ENCODE assay signal across 11 mouse cellular contexts in genomic region chr2:173702096-173702866, GRCm38 (mm10). TPM values are rescaled to one million over a fixed set of nuclear protein-coding genes. Genes with fewer than 3 reads are reported as not detected.
DNase-seq lines count a peak whose midpoint lies in the region; ATAC-seq and TF ChIP-seq lines count a peak whose summit lies in the region.
"Had no signal": no experiment of that assay in that cellular context is flagged by ENCODE, and none has a peak within 500 bp of the region (broad histone marks: within the 10 kb centered on the region; RNA-seq: fewer than 3 reads in every experiment).

No protein-coding gene starts in this region.

- no peak for TF ChIP-seq EP300 in heart, adult 2 months (IDR thresholded peaks at IDR 0.05; ENCODE audit: insufficient read depth, low read depth, low read length)
- TF ChIP-seq EP300 in heart, postnatal 0 days (IDR thresholded peaks at IDR 0.05; ENCODE audit: low read depth): no peak

- no peaks in the 10 kb centered on the region for H3K79me2 ChIP-seq in heart, adult 2 months (replicated peaks; ENCODE audit: control insufficient read depth, insufficient read depth, low read length)

- peak overlapping the region; percentile 54; the same call in 1 of the 2 replicates for H3K27ac ChIP-seq in heart, adult 2 months
- H3K27ac ChIP-seq in heart, embryonic 11.5 days (ENCODE audit: low read depth, low read length): no peak overlapping the region; the same call in 1 of the 2 replicates
- peak overlapping the region; percentile 76 for H3K27ac ChIP-seq in heart, postnatal 0 days (ENCODE audit: low read depth)
- H3K27ac ChIP-seq in limb, embryonic 12.5 days: peak overlapping the region; percentile 82
- H3K27ac ChIP-seq in midbrain, embryonic 16.5 days (ENCODE audit: low read length): no peak overlapping the region
- H3K27ac ChIP-seq: embryonic facial prominence, embryonic 13.5 days; liver, embryonic 15.5 days had no signal

- no peak for TF ChIP-seq POLR2A in heart, adult 2 months (IDR thresholded peaks at IDR 0.05; ENCODE audit: insufficient read depth, low read depth, low read length)
- no peak for TF ChIP-seq POLR2A in brain, embryonic 14.5 days (IDR thresholded peaks at IDR 0.05; ENCODE audit: borderline replicate concordance, extremely low read depth, insufficient read depth, insufficient read length, poor library complexity, severe bottlenecking)

- no peak overlapping the region for H3K4me2 ChIP-seq in heart, embryonic 11.5 days
- H3K4me2 ChIP-seq in heart, postnatal 0 days (ENCODE audit: low read depth, low read length): peak overlapping the region; percentile 37; the same call in 1 of the 2 replicates
- peak overlapping the region; percentile 8; the same call in 1 of the 2 replicates for H3K4me2 ChIP-seq in limb, embryonic 12.5 days
- H3K4me2 ChIP-seq in midbrain, embryonic 16.5 days (ENCODE audit: low read length): no peak overlapping the region
- H3K4me2 ChIP-seq: embryonic facial prominence, embryonic 13.5 days; liver, embryonic 15.5 days had no signal

- H3K9ac ChIP-seq in heart, adult 2 months (ENCODE audit: low read depth, low read length): no peak overlapping the region
- no peak overlapping the region for H3K9ac ChIP-seq in heart, embryonic 11.5 days (ENCODE audit: low read depth, low read length)
- H3K9ac ChIP-seq in heart, postnatal 0 days (replicated peaks; ENCODE audit: low read depth, low read length): 0 out of 2 replicates have a peak overlapping the region, but pooled peaks have one; percentile 5
- no peak overlapping the region for H3K9ac ChIP-seq in limb, embryonic 12.5 days (replicated peaks)
- no peak overlapping the region for H3K9ac ChIP-seq in midbrain, embryonic 16.5 days (ENCODE audit: low read depth, low read length)
- H3K9ac ChIP-seq: liver, embryonic 15.5 days had no signal

- H3K4me3 ChIP-seq in heart, adult 2 months: no peak overlapping the region
- no peak overlapping the region for H3K4me3 ChIP-seq in heart, embryonic 11.5 days (ENCODE audit: low read depth, low read length)
- no peak overlapping the region for H3K4me3 ChIP-seq in heart, postnatal 0 days (ENCODE audit: low read depth, low read length)
- H3K4me3 ChIP-seq in limb, embryonic 12.5 days (replicated peaks): no peak overlapping the region
- H3K4me3 ChIP-seq in midbrain, embryonic 16.5 days (ENCODE audit: low read depth, low read length): no peak overlapping the region
- H3K4me3 ChIP-seq: embryonic facial prominence, embryonic 13.5 days; liver, embryonic 15.5 days had no signal

- H3K9me3 ChIP-seq in heart, embryonic 11.5 days (replicated peaks; ENCODE audit: control insufficient read depth, low read length): no peaks in the 10 kb centered on the region
- no peaks in the 10 kb centered on the region for H3K9me3 ChIP-seq in heart, postnatal 0 days (replicated peaks; ENCODE audit: control insufficient read depth, low read length)
- H3K9me3 ChIP-seq in limb, embryonic 12.5 days: no peaks in the 10 kb centered on the region
- no peaks in the 10 kb centered on the region for H3K9me3 ChIP-seq in midbrain, embryonic 16.5 days (replicated peaks; ENCODE audit: control insufficient read depth, low read length, poor library complexity, severe bottlenecking)
- H3K9me3 ChIP-seq: embryonic facial prominence, embryonic 13.5 days; liver, embryonic 15.5 days had no signal

- H3K36me3 ChIP-seq in heart, adult 2 months (ENCODE audit: control insufficient read depth, insufficient read depth, low read length): peaks cover 2% of the 10 kb centered on the region
- peaks cover 21% of the 10 kb centered on the region for H3K36me3 ChIP-seq in heart, embryonic 11.5 days (ENCODE audit: control insufficient read depth, insufficient read depth, low read length)
- H3K36me3 ChIP-seq in heart, postnatal 0 days (replicated peaks; ENCODE audit: control insufficient read depth, insufficient read depth, low read length): peaks cover 69% of the 10 kb centered on the region
- H3K36me3 ChIP-seq in limb, embryonic 12.5 days: peaks cover 62% of the 10 kb centered on the region
- H3K36me3 ChIP-seq in midbrain, embryonic 16.5 days (ENCODE audit: control insufficient read depth, insufficient read depth, low read length): peaks cover 9% of the 10 kb centered on the region; the same call in 1 of the 2 replicates

- WGBS in heart, adult 2 months: 35% methylated on average over 16 of the region's 16 CpGs
- WGBS in heart, embryonic 11.5 days (ENCODE audit: insufficient replicate concordance): 67% methylated on average over 16 of the region's 16 CpGs
- WGBS in heart, postnatal 0 days: 33% methylated on average over 16 of the region's 16 CpGs
- WGBS in limb, embryonic 12.5 days: 29% methylated on average over 16 of the region's 16 CpGs
- WGBS in midbrain, embryonic 16.5 days: 77% methylated on average over 16 of the region's 16 CpGs

- intact Hi-C loops in heart, adult 2 months (cut with DNase I): no loop called here

- peaks cover 9% of the 10 kb centered on the region for H3K4me1 ChIP-seq in heart, adult 2 months (ENCODE audit: control insufficient read depth, insufficient read depth, low read length)
- H3K4me1 ChIP-seq in heart, embryonic 11.5 days (ENCODE audit: control insufficient read depth, insufficient read depth, low read length): peaks cover 7% of the 10 kb centered on the region
- H3K4me1 ChIP-seq in heart, postnatal 0 days (ENCODE audit: control insufficient read depth, insufficient read depth): peaks cover 22% of the 10 kb centered on the region; the same call in 1 of the 2 replicates
- peaks cover 26% of the 10 kb centered on the region for H3K4me1 ChIP-seq in limb, embryonic 12.5 days (replicated peaks)
- H3K4me1 ChIP-seq in midbrain, embryonic 16.5 days (ENCODE audit: control insufficient read depth, insufficient read depth, low read length): 0 out of 2 replicates have a peak, but pooled peaks cover 2% of the 10 kb centered on the region
- H3K4me1 ChIP-seq: embryonic facial prominence, embryonic 13.5 days; liver, embryonic 15.5 days had no signal

- TF ChIP-seq CTCF in heart, adult 2 months (IDR thresholded peaks at IDR 0.05): no peak
- no peak for TF ChIP-seq CTCF in brain, embryonic 14.5 days (IDR thresholded peaks at IDR 0.05; ENCODE audit: borderline replicate concordance, extremely low read depth, insufficient read depth, insufficient read length)
- no peak for TF ChIP-seq CTCF in heart, postnatal 0 days (IDR thresholded peaks at IDR 0.05; ENCODE audit: low read depth)

- no peak for ATAC-seq in heart, embryonic 11.5 days (replicated peaks; ENCODE audit: insufficient number of reproducible peaks, low FRiP score, low TSS enrichment)
- peak; percentile 36 for ATAC-seq in heart, postnatal 0 days (ENCODE audit: insufficient read depth, low read depth)
- ATAC-seq in limb, embryonic 12.5 days (ENCODE audit: insufficient number of reproducible peaks, insufficient read depth, low FRiP score, low TSS enrichment, low read depth): peak; percentile 70
- ATAC-seq in midbrain, embryonic 16.5 days: no peak

- DNase-seq in heart, adult 2 months: peak; percentile 23 to 30
- DNase-seq in brain, embryonic 14.5 days (ENCODE audit: low read depth): peak; percentile 39
- DNase-seq in heart, postnatal 0 days (ENCODE audit: low spot score): peak; percentile 35
- no peak for DNase-seq in yolk sac, embryonic 10.5 days (ENCODE audit: low spot score)
- no peak for DNase-seq in ovary, adult 18-20 months (ENCODE audit: low spot score)

- no peaks in the 10 kb centered on the region for H3K27me3 ChIP-seq in heart, adult 2 months (ENCODE audit: control insufficient read depth, insufficient read depth, low read length)
- no peaks in the 10 kb centered on the region for H3K27me3 ChIP-seq in heart, embryonic 11.5 days (ENCODE audit: control insufficient read depth, insufficient read depth, low read length)
- no peaks in the 10 kb centered on the region for H3K27me3 ChIP-seq in heart, postnatal 0 days (ENCODE audit: control insufficient read depth, insufficient read depth, low read length)
- no peaks in the 10 kb centered on the region for H3K27me3 ChIP-seq in limb, embryonic 12.5 days
- H3K27me3 ChIP-seq in midbrain, embryonic 16.5 days (ENCODE audit: control insufficient read depth, insufficient read depth, low read depth, low read length): no peaks in the 10 kb centered on the region
- H3K27me3 ChIP-seq: embryonic facial prominence, embryonic 13.5 days; liver, embryonic 15.5 days had no signal

RNA-seq across cellular contexts. Expression of gene 1700010B08Rik, which starts 16.9 kb away (rescaled TPM):
- not detected for total RNA-seq in heart, adult 2 months (2021)
- polyA plus RNA-seq in heart, adult 2 months (2012; rRNA removed): 0.29 TPM in 1 of 2 replicates, not detected in the other
- polyA plus RNA-seq in heart, embryonic 11.5 days (2014; fragmentation: Nextera tagmentation; extraction: Ambion mirVana): not detected in 2 replicates
- polyA plus RNA-seq in brain, embryonic 14.5 days (2012; rRNA removed): not detected in 2 replicates
- total RNA-seq in heart, postnatal 0 days (2014; rRNA removed; ENCODE audit: low replicate concordance): not detected in 2 replicates
- not detected in 2 replicates for polyA plus RNA-seq in heart, postnatal 0 days (2015; fragmentation: Nextera tagmentation; extraction: Ambion mirVana)
- polyA plus RNA-seq in limb, embryonic 12.5 days (2016; fragmentation: Nextera tagmentation; extraction: Ambion mirVana): not detected in 2 replicates
- not detected in 2 replicates for polyA plus RNA-seq in midbrain, embryonic 16.5 days (2015; fragmentation: Nextera tagmentation; extraction: Ambion mirVana)
- total RNA-seq: MEL had no signal
- polyA plus RNA-seq: embryonic facial prominence, embryonic 13.5 days; liver, embryonic 15.5 days had no signal

RNA-seq across cellular contexts. Expression of gene Vapb, which starts 35.0 kb away (rescaled TPM):
- 100 to 1,000 TPM; 113 to 128 TPM for total RNA-seq in heart, adult 2 months (2021)
- polyA plus RNA-seq in heart, adult 2 months (2012; rRNA removed): 13.3 and 22.7 TPM in 2 replicates
- polyA plus RNA-seq in heart, embryonic 11.5 days (2014; fragmentation: Nextera tagmentation; extraction: Ambion mirVana): 7.9 and 11.1 TPM in 2 replicates
- 23.9 and 42.5 TPM in 2 replicates for polyA plus RNA-seq in brain, embryonic 14.5 days (2012; rRNA removed)
- total RNA-seq in heart, postnatal 0 days (2014; rRNA removed; ENCODE audit: low replicate concordance): 25.8 and 26.8 TPM in 2 replicates
- 11.2 and 11.9 TPM in 2 replicates for polyA plus RNA-seq in heart, postnatal 0 days (2015; fragmentation: Nextera tagmentation; extraction: Ambion mirVana)
- 11.0 and 14.8 TPM in 2 replicates for polyA plus RNA-seq in limb, embryonic 12.5 days (2016; fragmentation: Nextera tagmentation; extraction: Ambion mirVana)
- polyA plus RNA-seq in midbrain, embryonic 16.5 days (2015; fragmentation: Nextera tagmentation; extraction: Ambion mirVana): 14.4 and 15.9 TPM in 2 replicates

RNA-seq across cellular contexts. Expression of gene Rab22a, which starts 42.7 kb away (rescaled TPM):
- total RNA-seq in heart, adult 2 months (2021): 10 to 100 TPM; 33.4 to 40.9 TPM
- 11.1 and 14.6 TPM in 2 replicates for polyA plus RNA-seq in heart, adult 2 months (2012; rRNA removed)
- polyA plus RNA-seq in heart, embryonic 11.5 days (2014; fragmentation: Nextera tagmentation; extraction: Ambion mirVana): 30.6 and 31.8 TPM in 2 replicates
- polyA plus RNA-seq in brain, embryonic 14.5 days (2012; rRNA removed): 13.8 and 17.0 TPM in 2 replicates
- total RNA-seq in heart, postnatal 0 days (2014; rRNA removed; ENCODE audit: low replicate concordance): 18.2 and 25.2 TPM in 2 replicates
- 30.8 and 31.4 TPM in 2 replicates for polyA plus RNA-seq in heart, postnatal 0 days (2015; fragmentation: Nextera tagmentation; extraction: Ambion mirVana)
- polyA plus RNA-seq in limb, embryonic 12.5 days (2016; fragmentation: Nextera tagmentation; extraction: Ambion mirVana): 47.6 and 50.2 TPM in 2 replicates
- polyA plus RNA-seq in midbrain, embryonic 16.5 days (2015; fragmentation: Nextera tagmentation; extraction: Ambion mirVana): 33.5 and 34.2 TPM in 2 replicates

Comparison
In these comparisons a context has a peak if more than half of its experiments do, and no peak if none do; other contexts are left out.
1. H3K27ac ChIP-seq: peak in heart, adult 2 months (single experiment), heart, postnatal 0 days (single experiment) and limb, embryonic 12.5 days (single experiment); none in heart, embryonic 11.5 days (single experiment) and midbrain, embryonic 16.5 days (single experiment).
2. ATAC-seq: peak in heart, postnatal 0 days (single experiment) and limb, embryonic 12.5 days (single experiment); none in heart, embryonic 11.5 days (single experiment) and midbrain, embryonic 16.5 days (single experiment).
3. H3K4me2 ChIP-seq: peak in heart, postnatal 0 days (single experiment) and limb, embryonic 12.5 days (single experiment); none in heart, embryonic 11.5 days (single experiment) and midbrain, embryonic 16.5 days (single experiment).
4. DNase-seq: peak in heart, adult 2 months (2 of 2), brain, embryonic 14.5 days (single experiment) and heart, postnatal 0 days (single experiment); none in yolk sac, embryonic 10.5 days (single experiment) and ovary, adult 18-20 months (single experiment).